Mouse (Mus musculus): ENCODE measurements around the gene Sp1. TPM values are rescaled to one million over a fixed set of nuclear protein-coding genes. Genes with fewer than 3 reads are reported as not detected.

Gene Sp1
- polyA plus RNA-seq, 1 experiment from 2014 or later = 10.0 TPM

DNA sequence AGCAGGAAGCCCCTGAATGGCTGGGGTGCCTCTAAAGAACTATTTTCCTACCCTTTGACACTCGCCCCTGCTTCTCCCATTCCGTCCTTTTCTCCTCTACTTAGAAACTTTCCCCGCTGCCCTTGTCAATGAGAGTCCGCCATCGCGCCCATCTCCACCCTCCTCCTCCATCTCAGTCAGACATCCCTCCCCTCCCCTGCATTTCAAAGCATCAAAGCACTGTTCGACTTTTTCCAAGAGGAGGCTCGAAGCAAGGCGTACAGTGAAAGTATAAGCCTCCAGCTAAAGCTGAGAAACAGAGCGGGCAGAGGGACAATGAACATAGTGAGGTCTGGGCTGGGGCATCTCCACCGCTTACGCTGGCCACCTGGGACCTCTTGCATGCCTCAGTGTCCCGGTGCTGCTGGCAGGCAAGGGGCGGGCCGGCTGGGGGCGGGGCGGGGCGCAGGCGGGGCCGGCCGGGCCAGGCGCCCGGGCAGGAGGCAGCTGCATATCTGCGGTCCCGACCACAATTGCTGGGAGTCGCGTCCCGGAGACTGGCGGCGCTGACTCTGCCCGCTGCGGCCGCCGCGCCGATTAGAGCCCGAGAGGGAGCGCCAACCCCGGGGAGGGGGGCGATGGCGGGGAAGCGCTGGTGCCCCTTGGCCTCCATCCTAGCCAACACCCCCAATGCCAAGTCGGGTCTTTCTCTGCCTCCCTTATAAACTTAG, 29.3 kb upstream of the Sp1 start:
- Histone ChIP-seq H3K36me3 (no peaks in the 10 kb centered on the region), H3K4me2 (replicated peaks) (peak overlapping the region; percentile 93), H3K9ac (peak overlapping the region; percentile 59), H3K27me3 (no peaks in the 10 kb centered on the region), H3K4me3 (replicated peaks) (peak overlapping the region; percentile 59), H3K9me3 (replicated peaks) (no peaks in the 10 kb centered on the region), H3K4me1 (peaks cover 16% of the 10 kb centered on the region), H3K27ac (replicated peaks) (peak overlapping the region; percentile 90)
- WGBS = under 1% methylated on average over 43 of the region's 43 CpGs
- peak; percentile 80 for ATAC-seq (ENCODE audit: insufficient number of reproducible peaks, low FRiP score, low TSS enrichment, low read depth)

DNA sequence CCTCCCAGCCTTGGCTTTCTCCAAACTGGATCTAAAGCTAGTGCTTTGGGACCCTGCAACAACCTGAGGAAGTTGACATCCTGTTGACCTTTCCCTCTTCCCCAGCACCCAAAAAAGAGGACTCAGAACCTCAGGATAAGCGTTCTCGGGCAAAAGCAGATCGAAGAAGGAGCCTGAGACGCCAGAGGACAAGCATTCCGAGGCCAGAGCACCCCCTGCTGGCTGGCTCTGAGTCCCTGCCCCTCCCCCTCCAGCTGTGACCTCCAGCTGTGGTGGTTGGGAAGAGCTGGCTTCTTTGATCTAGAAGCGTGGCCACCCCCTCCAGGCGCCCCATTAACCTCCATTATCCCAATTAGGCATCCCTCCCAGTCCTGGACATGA, 28.8 kb upstream of the Sp1 start:
- 0% methylated on average over 7 of the region's 7 CpGs for WGBS
- Histone ChIP-seq H3K4me1 (peaks cover 16% of the 10 kb centered on the region), H3K9me3 (replicated peaks) (no peaks in the 10 kb centered on the region), H3K9ac (peak overlapping the region; percentile 59), H3K27me3 (no peaks in the 10 kb centered on the region), H3K4me3 (replicated peaks) (peak overlapping the region; percentile 59), H3K4me2 (replicated peaks) (peak overlapping the region; percentile 93), H3K27ac (replicated peaks) (peak overlapping the region; percentile 90), H3K36me3 (no peaks in the 10 kb centered on the region)
- peak; percentile 63 for ATAC-seq (ENCODE audit: insufficient number of reproducible peaks, low FRiP score, low TSS enrichment, low read depth)

DNA sequence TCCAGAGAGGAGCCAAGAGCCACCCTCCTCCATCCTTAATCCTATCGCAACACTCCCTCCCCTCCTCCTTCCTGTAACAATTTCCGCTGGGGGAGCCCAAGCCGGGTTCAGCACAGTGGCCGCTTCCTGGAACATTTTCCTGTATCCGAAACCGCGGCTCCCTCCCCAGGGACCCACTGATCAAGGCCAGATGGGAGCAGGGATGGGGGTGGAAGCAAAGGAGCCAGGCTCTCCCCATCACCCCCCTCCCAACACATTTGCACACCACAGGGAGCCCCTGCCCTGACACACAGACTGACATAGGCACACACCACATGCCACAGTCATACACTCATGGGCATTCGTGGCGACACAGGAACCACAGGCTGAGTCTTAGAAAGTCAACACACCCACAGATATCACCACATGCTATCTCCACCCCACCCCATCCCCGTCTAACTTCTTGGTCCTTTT, 28.1 kb upstream of the Sp1 start:
- Histone ChIP-seq H3K4me2 (replicated peaks) (peak overlapping the region; percentile 93), H3K27me3 (no peaks in the 10 kb centered on the region), H3K36me3 (no peaks in the 10 kb centered on the region), H3K9ac (no peak overlapping the region), H3K4me3 (replicated peaks) (peak overlapping the region; percentile 59), H3K4me1 (peaks cover 16% of the 10 kb centered on the region), H3K9me3 (replicated peaks) (no peaks in the 10 kb centered on the region), H3K27ac (replicated peaks) (peak overlapping the region; percentile 90)
- WGBS = 3% methylated on average over 10 of the region's 10 CpGs
- peak; percentile 71; the same call in 1 of the 2 replicates for ATAC-seq (ENCODE audit: insufficient number of reproducible peaks, low FRiP score, low TSS enrichment, low read depth)

DNA sequence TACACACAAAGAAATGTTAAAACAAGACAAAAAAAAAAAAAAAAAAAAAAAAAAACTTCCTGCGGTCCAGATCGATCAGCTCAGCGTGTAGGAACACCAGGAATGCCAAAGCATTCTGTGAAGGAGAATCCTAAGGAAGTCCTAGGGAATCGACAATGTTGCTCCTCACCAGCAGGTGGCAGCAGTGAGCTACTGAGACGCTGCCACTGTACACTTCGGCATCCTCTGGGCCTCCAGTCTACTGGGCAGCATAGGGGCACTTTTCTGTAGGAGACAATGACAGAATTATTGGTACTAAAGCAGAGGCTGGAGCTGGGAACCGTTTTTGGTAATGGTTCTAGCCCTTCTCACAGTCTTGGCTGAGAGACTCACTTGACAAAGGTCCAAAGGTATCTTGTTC, 24.4 kb upstream of the Sp1 start:
- WGBS = 2% methylated on average over 7 of the region's 7 CpGs
- Histone ChIP-seq H3K9me3 (replicated peaks) (no peaks in the 10 kb centered on the region), H3K27ac (replicated peaks) (no peak overlapping the region), H3K4me2 (replicated peaks) (no peak overlapping the region), H3K36me3 (no peaks in the 10 kb centered on the region), H3K9ac (no peak overlapping the region), H3K4me1 (peaks cover 10% of the 10 kb centered on the region), H3K4me3 (replicated peaks) (no peak overlapping the region), H3K27me3 (no peaks in the 10 kb centered on the region)
- ATAC-seq (ENCODE audit: insufficient number of reproducible peaks, low FRiP score, low TSS enrichment, low read depth) = peak; percentile 49

DNA sequence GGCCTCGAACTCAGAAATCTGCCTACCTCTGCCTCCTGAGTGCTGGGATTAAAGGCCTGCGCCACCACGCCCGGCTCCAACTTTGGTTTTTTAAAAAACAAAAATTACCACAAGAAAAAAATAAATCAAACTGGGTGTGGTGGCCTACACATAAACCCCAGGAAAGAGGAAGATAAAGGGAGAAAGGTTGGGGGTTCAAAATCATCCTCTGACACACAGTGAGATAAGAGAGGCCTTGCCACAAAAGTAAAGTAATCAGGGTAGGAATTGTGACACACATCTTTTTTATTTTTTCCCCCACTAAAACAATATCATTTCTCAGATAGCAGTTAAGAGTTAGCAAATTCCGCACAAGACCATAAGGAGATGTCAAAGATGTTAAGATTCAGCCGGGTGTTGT, 22.3 kb upstream of the Sp1 start:
- WGBS = 91% methylated on average over 6 of the region's 6 CpGs
- ATAC-seq (ENCODE audit: insufficient number of reproducible peaks, low FRiP score, low TSS enrichment, low read depth) = no peak
- H3K4me1 ChIP-seq = no peaks in the 10 kb centered on the region
- H3K36me3 ChIP-seq = no peaks in the 10 kb centered on the region
- no peak overlapping the region for H3K27ac ChIP-seq (replicated peaks)
- H3K4me2 ChIP-seq (replicated peaks) = no peak overlapping the region
- H3K4me3 ChIP-seq (replicated peaks) = no peak overlapping the region
- H3K27me3 ChIP-seq = no peaks in the 10 kb centered on the region
- no peaks in the 10 kb centered on the region for H3K9me3 ChIP-seq (replicated peaks)
- no peak overlapping the region for H3K9ac ChIP-seq

DNA sequence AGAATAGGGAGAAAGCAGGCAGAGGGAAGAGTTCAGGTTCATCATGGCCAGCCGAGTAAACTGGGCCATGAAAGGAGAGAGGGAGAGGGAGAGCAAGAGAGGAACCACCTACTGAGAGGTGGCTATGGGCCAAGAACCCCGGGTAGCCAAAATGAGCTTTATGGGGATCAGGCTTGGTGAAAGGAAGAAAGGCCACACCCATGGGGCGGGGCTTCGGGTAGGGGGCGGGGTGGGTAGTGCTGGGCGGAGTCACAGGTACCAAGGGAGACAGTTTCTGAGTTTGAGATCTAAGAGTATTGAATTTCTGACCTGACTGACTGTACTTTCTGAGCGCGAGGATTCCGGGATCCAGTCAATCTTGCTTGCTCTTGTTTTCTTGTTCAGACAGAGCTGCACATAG, 19.3 kb upstream of the Sp1 start:
- Histone ChIP-seq H3K4me2 (replicated peaks) (no peak overlapping the region), H3K4me1 (no peaks in the 10 kb centered on the region), H3K27me3 (no peaks in the 10 kb centered on the region), H3K9ac (no peak overlapping the region), H3K27ac (replicated peaks) (no peak overlapping the region), H3K36me3 (no peaks in the 10 kb centered on the region), H3K4me3 (replicated peaks) (no peak overlapping the region), H3K9me3 (replicated peaks) (no peaks in the 10 kb centered on the region)
- ATAC-seq (ENCODE audit: insufficient number of reproducible peaks, low FRiP score, low TSS enrichment, low read depth) = no peak
- WGBS = 50% methylated on average over 9 of the region's 9 CpGs

DNA sequence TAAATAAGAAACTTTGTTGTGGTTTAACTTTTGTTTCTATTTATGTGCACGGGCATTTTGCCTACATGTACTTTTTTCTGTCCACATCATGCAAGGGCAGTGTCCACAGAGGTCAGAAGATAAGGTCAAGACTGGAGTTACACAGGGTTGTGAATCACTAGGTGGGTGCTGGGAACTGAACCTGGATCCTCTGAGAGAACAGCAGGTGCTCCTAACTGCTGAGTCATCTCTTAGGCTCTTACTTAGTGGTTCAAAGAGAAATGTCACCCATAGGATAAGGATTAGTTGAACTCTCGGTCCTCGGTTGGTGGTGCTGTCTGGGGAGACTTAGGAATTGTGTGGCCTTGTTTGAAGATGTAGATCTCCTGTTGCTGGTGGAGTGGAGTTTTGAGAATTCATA, 17.0 kb upstream of the Sp1 start:
- Histone ChIP-seq H3K27me3 (no peaks in the 10 kb centered on the region), H3K27ac (replicated peaks) (no peak overlapping the region), H3K4me3 (replicated peaks) (no peak overlapping the region), H3K4me1 (peaks cover 4% of the 10 kb centered on the region; the same call in 1 of the 2 replicates), H3K9ac (no peak overlapping the region), H3K36me3 (no peaks in the 10 kb centered on the region), H3K4me2 (replicated peaks) (no peak overlapping the region), H3K9me3 (replicated peaks) (no peaks in the 10 kb centered on the region)
- WGBS = 82% methylated on average over 3 of the region's 3 CpGs
- ATAC-seq (ENCODE audit: insufficient number of reproducible peaks, low FRiP score, low TSS enrichment, low read depth) = no peak

DNA sequence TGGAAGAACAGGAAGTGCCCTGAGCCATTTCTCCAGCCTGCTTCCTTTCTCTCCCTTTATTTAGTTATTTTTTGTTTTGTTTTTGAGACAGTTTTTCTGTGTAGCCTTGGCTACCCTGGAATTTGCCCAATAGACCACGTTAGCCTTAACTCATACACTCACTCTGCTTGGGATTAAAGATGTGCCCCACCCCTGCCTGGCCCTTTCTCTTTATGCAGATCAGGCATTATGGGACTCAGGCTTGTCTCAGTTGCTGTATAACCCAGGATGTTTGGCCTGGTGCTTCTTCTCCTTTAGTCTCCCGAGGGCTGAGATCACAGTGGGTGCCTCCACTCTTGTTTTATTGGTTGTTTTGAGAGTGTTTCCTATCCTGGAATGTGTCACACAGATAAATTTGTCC, 13.4 kb upstream of the Sp1 start:
- H3K27ac ChIP-seq (replicated peaks) = no peak overlapping the region
- no peak for ATAC-seq (ENCODE audit: insufficient number of reproducible peaks, low FRiP score, low TSS enrichment, low read depth)
- WGBS = 51% methylated on average over 2 of the region's 2 CpGs

DNA sequence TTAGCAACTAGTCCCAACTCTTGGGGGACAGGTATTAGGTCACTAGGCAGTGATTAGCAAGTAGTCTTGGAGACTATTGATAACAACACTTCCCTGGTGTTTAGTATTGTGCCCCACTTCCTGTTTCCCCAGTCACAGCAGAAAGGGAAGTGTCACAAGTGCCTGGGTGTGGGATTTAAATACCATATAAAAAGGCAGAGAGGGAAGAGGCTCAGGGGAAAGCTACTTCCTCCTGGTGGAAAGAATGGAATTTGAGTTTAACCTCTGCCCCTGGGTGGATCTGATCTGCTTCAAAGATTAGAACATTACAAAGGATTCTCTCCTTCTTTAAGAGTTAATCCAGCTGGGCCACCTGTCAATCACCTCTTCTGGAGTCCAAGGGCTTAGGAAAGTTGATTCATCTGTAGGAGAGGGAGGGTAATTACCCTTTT, 12.3 kb upstream of the Sp1 start:
- no peak for ATAC-seq (ENCODE audit: insufficient number of reproducible peaks, low FRiP score, low TSS enrichment, low read depth)
- Histone ChIP-seq H3K4me2 (replicated peaks) (no peak overlapping the region), H3K4me3 (replicated peaks) (no peak overlapping the region), H3K36me3 (no peaks in the 10 kb centered on the region), H3K27me3 (no peaks in the 10 kb centered on the region), H3K27ac (replicated peaks) (peak overlapping the region; percentile 51), H3K9me3 (replicated peaks) (no peaks in the 10 kb centered on the region), H3K4me1 (peaks cover 13% of the 10 kb centered on the region), H3K9ac (no peak overlapping the region)

More for the DNA sequence above, 13.4 kb upstream of the Sp1 start:
- Histone ChIP-seq H3K36me3 (no peaks in the 10 kb centered on the region), H3K27me3 (no peaks in the 10 kb centered on the region), H3K4me3 (replicated peaks) (no peak overlapping the region), H3K9ac (no peak overlapping the region), H3K4me1 (peaks cover 12% of the 10 kb centered on the region; the same call in 1 of the 2 replicates), H3K4me2 (replicated peaks) (no peak overlapping the region), H3K9me3 (replicated peaks) (no peaks in the 10 kb centered on the region)

DNA sequence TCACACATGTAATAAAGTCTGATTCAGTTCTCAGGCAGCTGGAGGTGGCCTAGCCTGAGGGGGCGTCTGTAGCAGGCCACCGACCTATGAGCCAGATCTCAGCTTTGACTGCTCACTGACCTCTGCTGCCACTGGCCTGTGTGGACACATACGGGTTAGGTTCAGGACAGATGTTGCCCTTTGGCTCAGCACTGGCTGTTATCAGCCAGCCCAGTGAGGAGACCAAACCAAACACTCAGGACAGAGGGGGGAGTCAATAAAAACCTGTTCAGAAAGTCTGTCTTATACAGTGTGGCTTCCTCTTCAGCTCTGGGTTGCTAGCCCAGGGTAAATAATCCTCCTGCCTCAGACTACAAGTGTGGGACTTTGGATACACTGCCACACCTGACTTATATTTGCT, 10.9 kb upstream of the Sp1 start:
- Histone ChIP-seq H3K36me3 (no peaks in the 10 kb centered on the region), H3K27ac (replicated peaks) (no peak overlapping the region), H3K4me2 (replicated peaks) (no peak overlapping the region), H3K9me3 (replicated peaks) (no peaks in the 10 kb centered on the region), H3K4me3 (replicated peaks) (no peak overlapping the region), H3K4me1 (peaks cover 23% of the 10 kb centered on the region), H3K9ac (no peak overlapping the region), H3K27me3 (no peaks in the 10 kb centered on the region)
- WGBS = 7% methylated on average over 3 of the region's 3 CpGs
- ATAC-seq (ENCODE audit: insufficient number of reproducible peaks, low FRiP score, low TSS enrichment, low read depth) = no peak

DNA sequence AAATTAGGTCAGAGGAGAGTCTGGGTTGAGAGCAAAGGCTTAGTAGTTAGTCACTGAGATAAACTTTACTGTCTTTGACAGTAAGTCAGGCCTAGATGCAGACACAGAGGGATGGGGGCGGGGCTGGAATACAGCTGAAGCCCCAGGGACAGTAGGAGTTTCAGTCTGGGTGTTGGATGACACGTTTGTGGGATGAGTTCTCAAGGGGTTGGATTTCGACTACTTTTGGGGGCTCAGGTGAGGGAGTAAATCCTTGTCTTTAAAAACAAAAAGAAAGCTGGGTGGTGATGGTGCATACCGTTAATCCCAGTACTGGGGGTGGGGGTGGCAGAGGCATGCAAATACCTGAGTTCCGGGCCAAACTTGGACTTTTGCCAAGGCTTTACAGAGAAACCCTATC, 7.3 kb upstream of the Sp1 start:
- 23% methylated on average over 5 of the region's 5 CpGs for WGBS
- no peaks in the 10 kb centered on the region for H3K36me3 ChIP-seq

More for the DNA sequence above, 7.3 kb upstream of the Sp1 start:
- Histone ChIP-seq H3K9ac (no peak overlapping the region), H3K27ac (replicated peaks) (peak overlapping the region; percentile 94), H3K4me2 (replicated peaks) (peak overlapping the region; percentile 62), H3K4me3 (replicated peaks) (peak overlapping the region; percentile 42; the same call in 1 of the 2 replicates), H3K27me3 (no peaks in the 10 kb centered on the region), H3K9me3 (replicated peaks) (no peaks in the 10 kb centered on the region), H3K4me1 (peaks cover 28% of the 10 kb centered on the region)
- no peak for ATAC-seq (ENCODE audit: insufficient number of reproducible peaks, low FRiP score, low TSS enrichment, low read depth)

Data from embryonic facial prominence, embryonic 15.5 days (tissue).